Mouse (Mus musculus) thymus, adult 2 months (tissue): ENCODE results near the gene Gpr146. TPM values are rescaled to one million over a fixed set of nuclear protein-coding genes. Genes with fewer than 3 reads are reported as not detected.

Experiments used
- DNase-seq: peaks from one replicate; pipeline ENCODE4 v3.0.0; 2021
- H3K27ac ChIP-seq: fragments of 200-500 bp; 2 replicates; pipeline ENCODE4 v1.5.1; 2012; ENCODE audit warnings: low read length, control low read depth; ENCODE audit not compliant: control insufficient read depth, insufficient read depth
- H3K27me3 ChIP-seq: fragments of 200-500 bp; 2 replicates; pipeline ENCODE4 v1.6.1; 2012; ENCODE audit warnings: mild to moderate bottlenecking, low read length, moderate library complexity, mixed read lengths; ENCODE audit not compliant: control insufficient read depth, insufficient read depth
- H3K36me3 ChIP-seq: fragments of 200-500 bp; 2 replicates; pipeline ENCODE4 v1.6.1; 2012; ENCODE audit warnings: mild to moderate bottlenecking, low read length, moderate library complexity; ENCODE audit not compliant: control insufficient read depth, insufficient read depth
- H3K4me1 ChIP-seq: fragments of 200-500 bp; replicated peaks from 2 replicates; pipeline ENCODE4 v1.6.1; 2012; ENCODE audit warnings: low read length; ENCODE audit not compliant: control insufficient read depth, insufficient read depth
- H3K4me3 ChIP-seq: fragments of 200-500 bp; 2 replicates; pipeline ENCODE4 v1.5.1; 2012; ENCODE audit warnings: mild to moderate bottlenecking, low read length, control low read depth, moderate library complexity; ENCODE audit not compliant: control insufficient read depth, insufficient read depth
- CTCF ChIP-seq: fragments of 200-500 bp; IDR thresholded peaks from 2 replicates; pipeline ENCODE4 v1.5.1; 2012; ENCODE audit warnings: mild to moderate bottlenecking, control low read depth, low read length, moderate library complexity, borderline replicate concordance; ENCODE audit not compliant: control insufficient read depth, poor library complexity, insufficient read depth; ENCODE audit errors: extremely low read depth
- POLR2A ChIP-seq: fragments of 200-500 bp; IDR thresholded peaks from 2 replicates; pipeline ENCODE4 v1.6.1; 2012; ENCODE audit warnings: mild to moderate bottlenecking, low read length, control low read depth, moderate library complexity; ENCODE audit not compliant: control insufficient read depth, poor library complexity, insufficient read depth; ENCODE audit errors: extremely low read depth
- WGBS: fragments of 180-500 bp; shearing (Covaris S2); methylation state at CpG from one replicate; pipeline ENCODE4 v1.1.7; 2018; 5-methylcytosine and 5-hydroxymethylcytosine counted together
- polyA plus RNA-seq: library from polyadenylated mRNA; depleted of rRNA; stranded (reverse); fragments of >200 nt; gene quantifications from 2 replicates; pipeline ENCODE4 v1.2.3, GENCODE M21; 2012

Gene Gpr146
- polyA plus RNA-seq, 1 experiment = 40.1 TPM

GRCm38 (mm10) chr5:139423026-139423865 is 45.7 kb downstream of the Gpr146 start, which contains the start of gene Gper1:
TSS of gene Gper1 (plus strand) at chr5:139423151.
- H3K4me3 ChIP-seq = no peak within 1 kb of the TSS
- WGBS = 97% methylated on average over 21 of the region's 21 CpGs
- TF ChIP-seq CTCF (no peak), POLR2A (no peak)

GRCm38 (mm10) chr5:139425198-139425597 is 47.7 kb downstream of the Gpr146 start:
- DNase-seq = no peak
- Histone ChIP-seq H3K27ac (no peak overlapping the region), H3K27me3 (no peaks in the 10 kb centered on the region), H3K4me1 (peaks cover 19% of the 10 kb centered on the region), H3K4me3 (no peak overlapping the region), H3K36me3 (no peaks in the 10 kb centered on the region)
- 89% methylated on average over 9 of the region's 9 CpGs for WGBS
- TF ChIP-seq CTCF (no peak), POLR2A (no peak)

More at GRCm38 (mm10) chr5:139423026-139423865, 45.7 kb downstream of the Gpr146 start, which contains the start of gene Gper1:
- no peaks in the 10 kb centered on the region for H3K27me3 ChIP-seq
- H3K4me1 ChIP-seq = peaks cover 34% of the 10 kb centered on the region
- DNase-seq = no peak
- H3K27ac ChIP-seq = no peak within 1 kb of the TSS; the same call in 1 of the 2 replicates
- no peaks in the 10 kb centered on the region for H3K36me3 ChIP-seq

- H3K27ac ChIP-seq = no peak overlapping the region
- TF ChIP-seq POLR2A = no peak
- TF ChIP-seq CTCF = no peak
- no peaks in the 10 kb centered on the region for H3K36me3 ChIP-seq
- no peak for DNase-seq
- H3K4me3 ChIP-seq = no peak overlapping the region
- H3K4me1 ChIP-seq = peaks cover 6% of the 10 kb centered on the region
- 95% methylated on average over 9 of the region's 9 CpGs for WGBS
- no peaks in the 10 kb centered on the region for H3K27me3 ChIP-seq
These were observed 49.5 kb downstream of the Gpr146 start for GRCm38 (mm10) chr5:139427001-139427400.

GRCm38 (mm10) chr5:139427989-139428388 is 50.5 kb downstream of the Gpr146 start:
- H3K27ac ChIP-seq = no peak overlapping the region
- H3K36me3 ChIP-seq = no peaks in the 10 kb centered on the region
- peaks cover 5% of the 10 kb centered on the region; the same call in 1 of the 2 replicates for H3K4me1 ChIP-seq
- no peak for DNase-seq
- no peak overlapping the region for H3K4me3 ChIP-seq
- H3K27me3 ChIP-seq = no peaks in the 10 kb centered on the region
- WGBS = 93% methylated on average over 9 of the region's 9 CpGs
- TF ChIP-seq CTCF (no peak), POLR2A (no peak)

GRCm38 (mm10) chr5:139429818-139430341 is 52.4 kb downstream of the Gpr146 start:
- 37% methylated on average over 12 of the region's 12 CpGs for WGBS
- DNase-seq = no peak
- Histone ChIP-seq H3K27ac (no peak overlapping the region), H3K4me1 (peaks cover 5% of the 10 kb centered on the region; the same call in 1 of the 2 replicates), H3K36me3 (no peaks in the 10 kb centered on the region), H3K4me3 (no peak overlapping the region), H3K27me3 (no peaks in the 10 kb centered on the region)
- no peak for TF ChIP-seq POLR2A
- no peak for TF ChIP-seq CTCF

- Histone ChIP-seq H3K4me1 (peaks cover 5% of the 10 kb centered on the region; the same call in 1 of the 2 replicates), H3K27me3 (no peaks in the 10 kb centered on the region), H3K4me3 (no peak overlapping the region), H3K27ac (no peak overlapping the region), H3K36me3 (no peaks in the 10 kb centered on the region)
- 95% methylated on average over 6 of the region's 6 CpGs for WGBS
- no peak for DNase-seq
- TF ChIP-seq CTCF (no peak), POLR2A (no peak)
These were observed 54.8 kb downstream of the Gpr146 start for GRCm38 (mm10) chr5:139432333-139432732.
